Mouse (Mus musculus) layer of hippocampus, postnatal 25 days (tissue): ENCODE measurements around the gene Dhx40. TPM values are rescaled to one million over a fixed set of nuclear protein-coding genes. Genes with fewer than 3 reads are reported as not detected.

Source experiments
- total RNA-seq, 2 experiments: library from RNA; stranded (reverse); gene quantifications; 2 replicates each; pipeline ENCODE4 v1.2.3; 2021

Gene Dhx40
- total RNA-seq, 2 experiments from 2014 or later = 29.2 to 33.9 TPM

Other genes starting within 250 kb of the Dhx40 start
- gene Vmp1, start 123.9 kb downstream of the Dhx40 start, total RNA-seq = 100 to 1,000 TPM; 117 to 132 TPM
- 1 to 10 TPM; 8.9 to 9.8 TPM for gene Ptrh2, start 123.8 kb downstream of the Dhx40 start, total RNA-seq
- 100 to 1,000 TPM; 453 to 461 TPM for gene Cltc, start 50.2 kb downstream of the Dhx40 start, total RNA-seq
- 10 to 100 TPM; 23.5 to 28.0 TPM for gene Ypel2, start 186.0 kb upstream of the Dhx40 start, total RNA-seq